Mouse (Mus musculus): ENCODE results near the gene Krtap4-6. TPM values are rescaled to one million over a fixed set of nuclear protein-coding genes. Genes with fewer than 3 reads are reported as not detected.

Krtap4-6 gene
- total RNA-seq, 2 experiments from 2014 or later: not detected

Other genes with a start within 250 kb of the Krtap4-6 start
- not detected for gene Krt12, start 243.7 kb downstream of the Krtap4-6 start, total RNA-seq (2021)
- gene Krt20, start 227.8 kb downstream of the Krtap4-6 start, total RNA-seq (2021): 1 to 10 TPM; 2.4 to 2.7 TPM
- gene Krt23, start 172.8 kb downstream of the Krtap4-6 start, total RNA-seq (2021): 1 to 10 TPM in 1 of 2 experiments, under 1 TPM in 1; 0.62 to 3.1 TPM
- not detected for gene Krt39, start 144.6 kb downstream of the Krtap4-6 start, total RNA-seq (2021)
- gene Krt40, start 122.8 kb downstream of the Krtap4-6 start, total RNA-seq (2021): not detected
- gene Krtap3-3, start 115.1 kb downstream of the Krtap4-6 start, total RNA-seq (2021): not detected
- not detected for gene Krtap3-2, start 109.1 kb downstream of the Krtap4-6 start, total RNA-seq (2021)
- gene Gm11939, start 106.5 kb downstream of the Krtap4-6 start, total RNA-seq (2021): not detected
- gene Krtap3-1, start 99.3 kb downstream of the Krtap4-6 start, total RNA-seq (2021): not detected
- not detected for gene Krtap1-5, start 84.9 kb downstream of the Krtap4-6 start, total RNA-seq (2021)
- gene Krtap1-4, start 82.3 kb downstream of the Krtap4-6 start, total RNA-seq (2021): not detected
- not detected for gene Krtap1-3, start 74.6 kb downstream of the Krtap4-6 start, total RNA-seq (2021)
- not detected for gene Krtap9-3, start 67.9 kb downstream of the Krtap4-6 start, total RNA-seq (2021)
- not detected for gene Gm11938, start 62.7 kb downstream of the Krtap4-6 start, total RNA-seq (2021)
- gene Gm11937, start 55.8 kb downstream of the Krtap4-6 start, total RNA-seq (2021): not detected
- gene Krtap2-4, start 51.1 kb downstream of the Krtap4-6 start, total RNA-seq (2021): not detected
- not detected for gene Gm11562, start 45.5 kb downstream of the Krtap4-6 start, total RNA-seq (2021)
- gene Krtap4-1, start 37.7 kb downstream of the Krtap4-6 start, total RNA-seq (2021): not detected
- not detected for gene Krtap4-2, start 30.9 kb downstream of the Krtap4-6 start, total RNA-seq (2021)
- not detected for gene Krtap4-7, start 21.9 kb downstream of the Krtap4-6 start, total RNA-seq (2021)
- not detected for gene Gm11555, start 15.7 kb downstream of the Krtap4-6 start, total RNA-seq (2021)
- gene Gm11563, start 7.0 kb downstream of the Krtap4-6 start, total RNA-seq (2021): not detected
- gene Gm14190, start 24.8 kb upstream of the Krtap4-6 start, total RNA-seq (2021): not detected
- not detected for gene Gm14180, start 68.3 kb upstream of the Krtap4-6 start, total RNA-seq (2021)
- gene Gm11595, start 107.0 kb upstream of the Krtap4-6 start, total RNA-seq (2021): not detected
- not detected for gene Krtap4-8, start 114.7 kb upstream of the Krtap4-6 start, total RNA-seq (2021)
- not detected for gene Krtap4-9, start 119.2 kb upstream of the Krtap4-6 start, total RNA-seq (2021)
- gene Gm11596, start 127.5 kb upstream of the Krtap4-6 start, total RNA-seq (2021): not detected
- not detected for gene Gm11569, start 133.0 kb upstream of the Krtap4-6 start, total RNA-seq (2021)
- gene Gm11554, start 138.5 kb upstream of the Krtap4-6 start, total RNA-seq (2021): not detected
- gene Krtap4-13, start 143.9 kb upstream of the Krtap4-6 start, total RNA-seq (2021): not detected
- gene Gm11564, start 149.7 kb upstream of the Krtap4-6 start, total RNA-seq (2021): not detected
- not detected for gene 2300003K06Rik, start 172.1 kb upstream of the Krtap4-6 start, total RNA-seq (2021)
- gene Krtap4-16, start 185.6 kb upstream of the Krtap4-6 start, total RNA-seq (2021): not detected
- gene Gm11568, start 192.0 kb upstream of the Krtap4-6 start, total RNA-seq (2021): not detected
- gene Gm11559, start 198.5 kb upstream of the Krtap4-6 start, total RNA-seq (2021): not detected
- not detected for gene Krtap9-1, start 207.4 kb upstream of the Krtap4-6 start, total RNA-seq (2021)
- not detected for gene Gm11567, start 213.2 kb upstream of the Krtap4-6 start, total RNA-seq (2021)
- gene Krtap31-1, start 242.0 kb upstream of the Krtap4-6 start, total RNA-seq (2021): not detected
- not detected for gene Gm11565, start 248.8 kb upstream of the Krtap4-6 start, total RNA-seq (2021)

Measured in adrenal gland, postnatal 4 days (tissue).